Mouse (Mus musculus) mammary gland, adult 2 months (tissue): ENCODE results near the gene Ros1. TPM values are rescaled to one million over a fixed set of nuclear protein-coding genes. Genes with fewer than 3 reads are reported as not detected.

Experiments used
- polyA plus RNA-seq: library from polyadenylated mRNA; depleted of rRNA; stranded (reverse); fragments of >200 nt; gene quantifications from 2 replicates; pipeline ENCODE4 v1.2.3, GENCODE M21; 2012; ENCODE audit warnings: low replicate concordance; rRNA removed

Ros1 gene
- polyA plus RNA-seq: not detected in 2 replicates

GRCm38 (mm10) chr10:52194957-52195852, at the start of gene Ros1:
TSS of gene Ros1 (minus strand) at chr10:52195244.

GRCm38 (mm10) chr10:52233301-52233968, 38.4 kb upstream of the Ros1 start, which contains the start of gene Dcbld1:
TSS of gene Dcbld1 (plus strand) at chr10:52233619.

GRCm38 (mm10) chr10:52022413-52023212, 172.4 kb downstream of the Ros1 start, which contains the start of gene Vgll2:
TSS of gene Vgll2 (plus strand) at chr10:52022502.

Other genes with a start within 250 kb of the Ros1 start
- gene Vgll2, start 172.7 kb downstream of the Ros1 start, polyA plus RNA-seq: 15.1 TPM in 1 of 2 replicates, not detected in the other
- gene Dcbld1, start 38.4 kb upstream of the Ros1 start, polyA plus RNA-seq: 2.6 and 3.3 TPM in 2 replicates
- not detected in 2 replicates for gene Gm26741, start 163.5 kb upstream of the Ros1 start, polyA plus RNA-seq
- gene Gopc, start 186.9 kb upstream of the Ros1 start, polyA plus RNA-seq: 3.1 and 4.1 TPM in 2 replicates
- gene Nepn, start 193.7 kb upstream of the Ros1 start, polyA plus RNA-seq: 0.36 and 0.72 TPM in 2 replicates
- gene Nus1, start 222.3 kb upstream of the Ros1 start, polyA plus RNA-seq: 9.5 and 19.4 TPM in 2 replicates